Mouse (Mus musculus) olfactory bulb, adult 2 months (tissue): Measurements from ENCODE around the gene Sec61a2. TPM values are rescaled to one million over a fixed set of nuclear protein-coding genes. Genes with fewer than 3 reads are reported as not detected.

Source experiments
- H3K27ac ChIP-seq: fragments of 200-500 bp; 2 replicates; pipeline ENCODE4 v1.5.1; 2012; ENCODE audit warnings: low read depth, low read length; ENCODE audit not compliant: insufficient read depth
- H3K4me1 ChIP-seq: fragments of 200-500 bp; 2 replicates; pipeline ENCODE4 v1.6.1; 2012; ENCODE audit warnings: low read length; ENCODE audit not compliant: control insufficient read depth, insufficient read depth
- H3K4me3 ChIP-seq: fragments of 200-500 bp; 2 replicates; pipeline ENCODE4 v1.5.1; 2012; ENCODE audit warnings: mild to moderate bottlenecking, low read depth, low read length, moderate library complexity; ENCODE audit not compliant: insufficient read depth
- CTCF ChIP-seq: fragments of 200-500 bp; IDR thresholded peaks from 2 replicates; pipeline ENCODE4 v1.5.1; 2012; ENCODE audit warnings: low read depth, mild to moderate bottlenecking, low read length, moderate library complexity; ENCODE audit not compliant: insufficient read depth
- POLR2A ChIP-seq: fragments of 200-500 bp; IDR thresholded peaks from 2 replicates; pipeline ENCODE4 v1.6.1; 2012; ENCODE audit warnings: mild to moderate bottlenecking, low read depth, low read length, moderate library complexity; ENCODE audit not compliant: insufficient read depth
- WGBS: fragments of 180-500 bp; shearing (Covaris S2); methylation state at CpG from one replicate; pipeline ENCODE4 v1.1.7; 2018; 5-methylcytosine and 5-hydroxymethylcytosine counted together
- polyA plus RNA-seq: library from polyadenylated mRNA; stranded (reverse); fragments of >200 nt; gene quantifications from 2 replicates; pipeline ENCODE4 v1.2.4, GENCODE M21; 2012; ENCODE audit warnings: low replicate concordance; ENCODE audit not compliant: missing spikeins, insufficient read depth, insufficient read length

The Sec61a2 gene
- polyA plus RNA-seq: not detected in 2 replicates

GRCm38 (mm10) chr2:5894843-5895570, at the start of gene Sec61a2:
TSS of gene Sec61a2 (minus strand) at chr2:5895432.
- Histone ChIP-seq H3K27ac (peak within 1 kb of the TSS; percentile 71), H3K4me1 (peaks cover 2% of the 10 kb centered on the region), H3K4me3 (peak within 1 kb of the TSS; percentile 100)
- under 1% methylated on average over 62 of the region's 62 CpGs for WGBS
- TF ChIP-seq CTCF: 0 out of 2 replicates have a peak, but pooled peaks have one; percentile 13
- TF ChIP-seq POLR2A: peak; percentile 93

GRCm38 (mm10) chr2:5943071-5943470, 47.8 kb upstream of the Sec61a2 start:
- H3K4me3 ChIP-seq: no peak overlapping the region
- no peak overlapping the region for H3K27ac ChIP-seq
- peaks cover 9% of the 10 kb centered on the region for H3K4me1 ChIP-seq
- WGBS: 40% methylated on average over 4 of the region's 4 CpGs
- TF ChIP-seq CTCF: no peak
- no peak for TF ChIP-seq POLR2A

GRCm38 (mm10) chr2:5942416-5943032, 47.3 kb upstream of the Sec61a2 start, which contains the start of gene Dhtkd1:
TSS of gene Dhtkd1 (minus strand) at chr2:5942792.
- peak within 1 kb of the TSS; percentile 72 for H3K4me3 ChIP-seq
- 1% methylated on average over 36 of the region's 36 CpGs for WGBS
- peaks cover 9% of the 10 kb centered on the region for H3K4me1 ChIP-seq
- 0 out of 2 replicates have a peak, but pooled peaks have one; percentile 22 for TF ChIP-seq POLR2A
- TF ChIP-seq CTCF: peak; percentile 36; the same call in 1 of the 2 replicates
- no peak within 1 kb of the TSS for H3K27ac ChIP-seq

- H3K27ac ChIP-seq: no peak overlapping the region
- 58% methylated on average over 11 of the region's 11 CpGs for WGBS
- H3K4me1 ChIP-seq: peaks cover 9% of the 10 kb centered on the region
- TF ChIP-seq CTCF: no peak
- no peak for TF ChIP-seq POLR2A
- peak overlapping the region; percentile 72 for H3K4me3 ChIP-seq
Measured at GRCm38 (mm10) chr2:5941861-5942415, 46.7 kb upstream of the Sec61a2 start.

GRCm38 (mm10) chr2:5940936-5941335, 45.7 kb upstream of the Sec61a2 start:
- TF ChIP-seq CTCF (no peak), POLR2A (no peak)
- no peak overlapping the region for H3K27ac ChIP-seq
- H3K4me3 ChIP-seq: no peak overlapping the region
- 92% methylated on average over 9 of the region's 9 CpGs for WGBS
- H3K4me1 ChIP-seq: peaks cover 9% of the 10 kb centered on the region

GRCm38 (mm10) chr2:5939911-5940310, 44.7 kb upstream of the Sec61a2 start:
- H3K4me3 ChIP-seq: no peak overlapping the region
- TF ChIP-seq CTCF (no peak), POLR2A (no peak)
- 85% methylated on average over 14 of the region's 14 CpGs for WGBS
- peaks cover 9% of the 10 kb centered on the region for H3K4me1 ChIP-seq
- no peak overlapping the region for H3K27ac ChIP-seq

- no peak overlapping the region for H3K4me3 ChIP-seq
- peaks cover 9% of the 10 kb centered on the region for H3K4me1 ChIP-seq
- WGBS: 94% methylated on average over 3 of the region's 3 CpGs
- H3K27ac ChIP-seq: no peak overlapping the region
- TF ChIP-seq CTCF (no peak), POLR2A (no peak)
Measured at GRCm38 (mm10) chr2:5939319-5939718, 44.1 kb upstream of the Sec61a2 start.

GRCm38 (mm10) chr2:5936550-5936949, 41.3 kb upstream of the Sec61a2 start:
- Histone ChIP-seq H3K27ac (no peak overlapping the region), H3K4me1 (peaks cover 5% of the 10 kb centered on the region; the same call in 1 of the 2 replicates), H3K4me3 (no peak overlapping the region)
- TF ChIP-seq POLR2A: no peak
- no peak for TF ChIP-seq CTCF
- 97% methylated on average over 4 of the region's 4 CpGs for WGBS

- TF ChIP-seq POLR2A: no peak
- no peak for TF ChIP-seq CTCF
- WGBS: 89% methylated on average over 6 of the region's 6 CpGs
- Histone ChIP-seq H3K4me3 (no peak overlapping the region), H3K27ac (no peak overlapping the region), H3K4me1 (peaks cover 5% of the 10 kb centered on the region; the same call in 1 of the 2 replicates)
Measured at GRCm38 (mm10) chr2:5936068-5936467, 40.8 kb upstream of the Sec61a2 start.
